Mouse (Mus musculus) cerebellum, adult (tissue): ENCODE measurements around the gene Sipa1l1.

Experiments used
- ATAC-seq: cut with Nextera tagmentation; 2 replicates; pipeline ENCODE4 v1.9.2; 2017; ENCODE audit warnings: mild to moderate bottlenecking, moderate library complexity, mixed read lengths; ENCODE audit not compliant: insufficient number of reproducible peaks, low FRiP score, low TSS enrichment

The Sipa1l1 gene

GRCm38 (mm10) chr12:82206857-82207647, 37.9 kb downstream of the Sipa1l1 start:
- ATAC-seq = no peak

GRCm38 (mm10) chr12:82208046-82208445, 38.9 kb downstream of the Sipa1l1 start:
- ATAC-seq = no peak

DNA sequence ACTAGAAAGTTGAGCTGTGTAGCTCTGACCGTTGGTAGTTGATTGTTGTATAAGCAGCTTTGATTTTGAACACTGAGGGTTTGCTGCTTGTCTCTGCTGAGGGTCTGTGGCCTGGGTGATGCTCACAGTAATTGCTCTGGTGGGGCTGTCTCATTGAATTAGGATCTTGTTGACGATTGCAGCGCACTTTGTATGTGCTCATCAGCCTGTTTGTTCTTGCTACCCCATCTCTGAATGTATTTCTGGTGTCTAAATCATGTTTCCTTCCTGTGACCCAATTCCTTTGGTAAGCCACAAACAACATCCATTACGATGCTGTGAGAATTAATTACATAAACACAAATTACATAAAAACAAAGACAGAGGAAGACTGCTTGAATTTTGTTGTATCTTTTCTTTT, 39.5 kb downstream of the Sipa1l1 start:
- no peak for ATAC-seq

DNA sequence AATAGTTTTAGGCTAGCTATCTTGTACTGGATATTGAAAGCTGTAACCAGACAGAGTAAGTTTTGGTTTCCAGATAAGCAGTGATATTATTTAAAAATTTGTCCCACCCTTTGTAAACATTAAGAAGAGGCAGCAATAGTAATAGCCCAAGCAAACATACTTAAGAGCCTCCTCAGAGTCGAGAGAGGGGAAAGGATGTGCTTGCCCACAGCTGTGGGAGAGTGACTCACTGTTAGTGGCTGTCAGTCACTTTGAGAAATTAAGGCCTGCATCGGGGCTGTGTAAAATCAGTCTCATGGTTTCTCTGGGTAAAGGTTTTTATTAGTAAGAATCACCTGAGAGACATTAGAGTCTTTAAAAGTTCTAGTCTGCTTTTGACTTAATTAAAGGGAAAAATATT, 40.6 kb downstream of the Sipa1l1 start:
- ATAC-seq = no peak

DNA sequence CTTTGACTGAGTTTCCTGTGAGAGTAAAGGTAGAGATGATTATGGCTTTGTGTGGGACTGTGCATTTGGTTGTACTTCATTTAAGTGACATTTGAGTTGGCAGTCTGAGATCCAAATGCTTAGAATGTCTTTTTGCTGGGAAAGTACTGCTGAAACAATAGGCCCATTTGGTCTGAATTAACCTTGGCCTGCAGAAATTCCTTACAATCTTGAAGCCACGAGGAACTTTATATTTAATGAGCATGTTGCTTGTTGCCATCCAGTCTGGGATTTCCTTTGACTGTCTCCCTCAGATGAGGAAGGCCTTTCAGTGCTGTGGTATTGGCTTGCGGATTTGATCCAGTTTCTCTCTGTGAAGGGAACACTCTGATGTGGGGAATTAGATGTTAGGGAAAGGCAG, 43.9 kb downstream of the Sipa1l1 start:
- ATAC-seq = no peak

GRCm38 (mm10) chr12:82214916-82215315, 45.8 kb downstream of the Sipa1l1 start:
- no peak for ATAC-seq

GRCm38 (mm10) chr12:82216801-82217553, 47.9 kb downstream of the Sipa1l1 start:
- no peak for ATAC-seq

DNA sequence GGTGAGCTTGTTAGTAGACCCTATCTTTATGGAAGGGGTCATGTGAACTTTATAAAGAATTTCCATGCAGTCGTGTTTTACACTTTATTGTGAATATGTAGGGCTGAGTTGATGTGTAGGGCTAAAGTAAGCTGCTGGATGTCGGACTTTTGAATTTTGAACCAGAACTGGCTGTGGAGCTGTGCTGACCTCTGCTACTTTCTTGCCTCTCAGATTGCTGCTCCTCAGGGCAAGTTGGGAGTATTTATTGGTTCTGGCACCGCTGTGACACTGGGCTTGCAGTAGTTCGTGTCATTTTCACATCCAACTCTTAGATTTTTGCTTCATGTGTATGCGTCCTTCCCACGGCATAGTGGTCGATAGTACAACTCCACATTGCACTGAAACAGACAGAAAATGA, 49.1 kb downstream of the Sipa1l1 start:
- ATAC-seq = no peak

- no peak for ATAC-seq
Observed at GRCm38 (mm10) chr12:82220367-82221089, 51.4 kb downstream of the Sipa1l1 start.

DNA sequence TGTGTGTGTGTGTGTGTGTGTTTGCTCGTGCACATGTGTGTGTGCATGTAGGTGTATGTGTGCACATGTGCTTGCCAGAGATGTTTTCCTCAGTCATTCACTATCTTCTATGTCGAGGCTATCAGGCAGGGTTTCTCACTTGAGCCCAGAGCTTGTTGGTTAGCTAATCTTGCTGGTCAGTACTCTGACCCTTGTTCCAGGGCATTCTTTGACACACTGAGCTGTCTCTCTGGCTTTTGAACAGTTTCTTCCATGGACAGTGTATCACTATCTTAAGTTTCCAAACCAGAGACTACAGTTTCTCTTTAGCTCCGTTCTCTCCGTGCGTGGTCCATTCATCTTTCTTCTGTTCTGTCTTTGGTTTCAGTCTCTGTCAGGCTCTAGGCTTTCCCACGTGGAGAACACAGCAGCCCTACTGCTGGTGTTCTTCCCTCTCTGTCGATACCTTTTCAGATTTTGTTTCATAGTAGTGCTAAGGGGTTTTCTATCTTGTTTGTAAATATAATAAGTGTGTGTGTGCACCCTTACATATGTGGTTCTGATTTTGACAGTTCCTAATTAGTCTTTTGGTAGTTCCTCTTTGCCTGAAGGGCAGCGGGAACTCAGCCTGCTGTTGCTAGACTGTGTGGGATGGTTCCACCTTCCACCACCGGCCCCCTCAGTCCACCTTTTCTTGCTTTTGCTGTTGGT, 54.2 kb downstream of the Sipa1l1 start:
- no peak for ATAC-seq

- no peak for ATAC-seq
Observed at GRCm38 (mm10) chr12:82224848-82225247, 55.7 kb downstream of the Sipa1l1 start.

DNA sequence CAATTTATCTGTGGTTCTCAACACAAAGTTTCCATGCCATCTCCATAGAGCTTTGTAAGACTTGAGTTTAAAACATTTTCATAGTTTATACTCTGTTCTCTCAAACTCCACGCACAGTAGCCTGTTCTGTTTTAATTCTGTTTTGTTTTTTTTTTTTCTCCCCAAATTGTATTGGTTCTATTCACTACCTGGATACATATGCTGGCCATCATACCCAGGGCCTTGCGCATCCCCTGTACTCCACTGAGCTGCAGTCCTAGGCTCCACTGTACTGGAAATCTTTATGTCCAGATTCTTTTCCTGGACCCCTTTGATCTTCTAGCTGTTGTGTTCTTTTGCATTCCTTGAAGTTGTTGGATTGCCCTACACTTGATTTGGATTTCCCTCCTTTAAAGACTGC, 56.2 kb downstream of the Sipa1l1 start:
- ATAC-seq = no peak

- ATAC-seq = no peak
Observed at GRCm38 (mm10) chr12:82225751-82226228, 56.7 kb downstream of the Sipa1l1 start.

GRCm38 (mm10) chr12:82226311-82227066, 57.4 kb downstream of the Sipa1l1 start:
- ATAC-seq = no peak

GRCm38 (mm10) chr12:82230127-82230526, 61.0 kb downstream of the Sipa1l1 start:
- ATAC-seq = no peak

DNA sequence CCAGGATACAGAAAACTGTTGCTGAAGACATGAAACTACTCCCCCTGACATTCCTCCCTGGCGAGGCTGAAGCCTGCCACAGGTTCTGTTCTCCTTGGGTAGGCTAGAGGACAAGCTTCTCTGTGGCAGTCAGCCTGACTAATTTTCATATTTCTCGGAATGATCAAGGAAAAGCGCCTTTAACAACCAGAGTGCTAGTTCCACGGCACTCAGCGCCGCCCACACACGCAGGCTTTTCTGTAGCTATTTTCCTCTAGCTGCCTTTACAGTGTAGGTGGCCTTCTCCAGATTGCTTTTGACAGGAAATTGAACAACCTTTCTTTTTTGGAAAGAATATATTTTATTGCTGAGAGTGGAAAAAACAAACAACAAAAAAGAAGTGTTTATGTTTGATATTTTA, 62.1 kb downstream of the Sipa1l1 start:
- no peak for ATAC-seq

- no peak for ATAC-seq
Observed at GRCm38 (mm10) chr12:82233177-82233576, 64.1 kb downstream of the Sipa1l1 start.

DNA sequence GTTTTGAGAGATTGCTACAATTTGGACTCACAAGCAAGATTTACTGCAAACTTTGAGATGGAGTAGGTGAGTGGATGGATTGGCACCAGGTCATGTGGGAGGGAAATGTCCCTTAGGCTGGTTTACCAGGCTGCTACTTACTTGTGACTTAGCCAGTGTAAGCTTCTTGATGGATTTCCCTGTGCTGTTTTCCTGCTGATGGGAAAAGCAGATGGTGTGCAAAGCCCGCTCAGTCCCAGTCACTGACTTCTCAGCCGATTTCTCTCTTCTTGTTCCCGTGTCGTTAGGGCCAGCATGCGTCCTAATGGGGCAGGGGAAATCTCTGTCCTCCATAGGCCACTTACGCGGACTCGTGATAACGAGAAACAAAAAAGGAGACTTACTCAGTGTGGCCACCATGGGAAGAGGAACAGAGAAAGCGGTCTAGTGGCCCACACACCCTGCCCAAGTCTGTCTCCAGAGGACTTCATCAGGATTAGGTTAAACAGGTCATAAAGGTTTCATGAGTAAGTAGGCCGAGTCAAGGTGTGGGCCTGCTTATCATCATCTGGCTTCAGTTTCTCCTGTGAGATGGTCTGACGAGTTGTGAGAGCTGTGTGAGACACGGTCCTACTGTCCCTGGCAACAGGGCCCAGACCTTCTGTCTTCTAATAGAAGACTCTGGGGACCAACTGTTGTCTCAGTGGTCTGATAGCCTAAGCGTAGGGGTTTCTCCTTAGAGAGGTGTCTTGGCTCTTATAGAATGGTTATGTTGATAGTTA, 65.5 kb downstream of the Sipa1l1 start:
- no peak for ATAC-seq

- ATAC-seq = no peak
Observed at GRCm38 (mm10) chr12:82237095-82237494, 68.0 kb downstream of the Sipa1l1 start.
